Mouse (Mus musculus): ENCODE data around the gene Mrnip. TPM values are rescaled to one million over a fixed set of nuclear protein-coding genes. Genes with fewer than 3 reads are reported as not detected.

The Mrnip gene
- polyA plus RNA-seq, 1 experiment from 2014 or later: 12.8 TPM

DNA sequence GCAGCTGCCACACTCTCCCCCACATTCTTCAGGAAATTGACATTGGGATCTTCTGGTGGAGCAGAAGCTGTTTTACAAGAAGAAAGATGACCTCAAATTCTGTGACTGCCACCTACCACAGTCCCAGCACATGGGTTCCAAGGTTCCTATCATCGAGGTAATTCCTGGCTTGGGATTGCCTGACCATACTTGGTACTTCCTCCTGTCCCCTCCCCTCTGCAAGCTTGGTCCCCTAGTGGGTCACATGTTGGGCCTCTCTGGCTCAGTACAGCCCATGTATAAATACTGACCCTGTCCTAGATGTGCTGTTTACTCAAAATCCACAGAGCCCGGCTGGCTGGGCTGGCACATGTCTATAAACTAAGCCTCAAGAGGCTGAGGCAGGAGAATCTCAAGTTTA, 31.8 kb downstream of the Mrnip start:
- no peak for ATAC-seq (ENCODE audit: extremely low read depth, insufficient number of reproducible peaks, low FRiP score, low TSS enrichment)
- Histone ChIP-seq H3K36me3 (peaks cover 76% of the 10 kb centered on the region), H3K4me3 (no peak overlapping the region), H3K4me2 (no peak overlapping the region), H3K27ac (replicated peaks) (no peak overlapping the region), H3K9ac (no peak overlapping the region), H3K4me1 (peaks cover 21% of the 10 kb centered on the region), H3K27me3 (replicated peaks) (no peaks in the 10 kb centered on the region), H3K9me3 (no peaks in the 10 kb centered on the region)
- 81% methylated on average over 2 of the region's 2 CpGs for WGBS

DNA sequence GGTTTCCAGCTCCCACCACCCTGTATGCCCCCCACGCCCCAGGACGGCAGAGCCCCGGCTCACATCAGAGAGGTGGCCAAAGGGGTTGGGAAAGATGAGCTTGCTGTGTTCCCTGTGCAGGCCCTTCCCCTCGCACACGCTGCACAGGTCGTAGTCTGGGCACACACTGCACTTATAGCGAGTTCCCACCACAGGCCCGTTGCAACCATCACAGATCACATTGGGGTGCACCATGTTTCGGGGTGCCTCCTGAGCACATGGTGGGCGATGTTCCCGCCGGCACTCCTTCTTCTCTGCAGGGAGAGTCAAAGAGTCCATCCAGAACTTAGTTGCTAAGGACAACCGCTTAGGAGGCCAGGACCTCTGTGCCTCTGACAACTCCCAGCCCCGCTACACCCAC, 33.1 kb downstream of the Mrnip start:
- Histone ChIP-seq H3K4me2 (peak overlapping the region; percentile 87; the same call in 1 of the 2 replicates), H3K9ac (no peak overlapping the region), H3K4me1 (peaks cover 34% of the 10 kb centered on the region), H3K4me3 (peak overlapping the region; percentile 96), H3K36me3 (peaks cover 63% of the 10 kb centered on the region), H3K9me3 (no peaks in the 10 kb centered on the region), H3K27me3 (replicated peaks) (no peaks in the 10 kb centered on the region), H3K27ac (replicated peaks) (no peak overlapping the region)
- ATAC-seq (ENCODE audit: extremely low read depth, insufficient number of reproducible peaks, low FRiP score, low TSS enrichment): no peak
- WGBS: 94% methylated on average over 14 of the region's 14 CpGs

DNA sequence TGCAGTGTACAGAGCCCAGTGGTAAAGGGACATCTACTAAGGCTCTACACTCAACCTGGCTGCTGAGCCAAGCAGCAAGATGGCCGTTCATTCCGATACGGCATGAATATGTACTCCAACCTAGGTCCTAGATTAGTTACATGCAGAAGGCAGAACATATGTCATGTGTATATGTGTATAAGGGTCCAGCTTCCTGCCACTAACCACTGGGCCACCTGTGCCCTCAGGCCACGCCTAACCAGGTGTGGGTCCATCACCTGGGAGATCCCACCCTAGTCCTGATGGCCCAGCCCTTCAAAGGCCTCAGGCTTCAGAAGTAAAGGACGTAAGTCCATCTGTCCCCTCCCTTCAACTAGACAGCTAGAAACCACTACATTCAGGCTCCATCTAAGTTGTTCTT, 33.8 kb downstream of the Mrnip start:
- 89% methylated on average over 5 of the region's 5 CpGs for WGBS
- peak overlapping the region; percentile 87; the same call in 1 of the 2 replicates for H3K4me2 ChIP-seq
- no peak overlapping the region for H3K27ac ChIP-seq (replicated peaks)
- peaks cover 41% of the 10 kb centered on the region for H3K4me1 ChIP-seq
- H3K27me3 ChIP-seq (replicated peaks): no peaks in the 10 kb centered on the region
- ATAC-seq (ENCODE audit: extremely low read depth, insufficient number of reproducible peaks, low FRiP score, low TSS enrichment): no peak
- H3K36me3 ChIP-seq: peaks cover 56% of the 10 kb centered on the region
- peak overlapping the region; percentile 96 for H3K4me3 ChIP-seq
- H3K9ac ChIP-seq: 0 out of 2 replicates have a peak overlapping the region, but pooled peaks have one; percentile 19
- H3K9me3 ChIP-seq: no peaks in the 10 kb centered on the region

DNA sequence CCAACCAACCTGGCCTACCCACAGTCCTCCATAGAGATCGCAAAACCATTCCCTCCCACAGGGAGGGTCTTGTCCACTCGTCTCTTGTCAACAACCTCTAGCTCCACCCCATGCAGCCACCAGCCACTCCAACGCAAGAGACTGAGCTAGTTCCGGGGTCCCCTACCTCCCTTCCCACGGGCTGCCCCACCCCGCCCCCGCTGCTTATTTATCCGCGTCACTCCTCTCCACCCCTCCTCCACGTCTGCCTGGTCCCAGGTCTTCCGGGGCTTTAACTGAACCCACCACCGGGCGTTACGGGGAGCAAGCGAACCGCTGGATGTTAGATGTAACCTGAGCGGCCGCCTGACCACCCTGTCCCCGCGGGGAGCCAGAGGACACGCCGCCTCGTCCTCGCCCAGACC, 35.9 kb downstream of the Mrnip start:
- Histone ChIP-seq H3K9me3 (no peaks in the 10 kb centered on the region), H3K36me3 (peaks cover 35% of the 10 kb centered on the region), H3K27me3 (replicated peaks) (no peaks in the 10 kb centered on the region), H3K9ac (peak overlapping the region; percentile 98), H3K4me2 (peak overlapping the region; percentile 87), H3K4me1 (peaks cover 48% of the 10 kb centered on the region), H3K27ac (replicated peaks) (peak overlapping the region; percentile 99), H3K4me3 (peak overlapping the region; percentile 96)
- under 1% methylated on average over 24 of the region's 24 CpGs for WGBS
- peak; percentile 80 for ATAC-seq (ENCODE audit: extremely low read depth, insufficient number of reproducible peaks, low FRiP score, low TSS enrichment)

DNA sequence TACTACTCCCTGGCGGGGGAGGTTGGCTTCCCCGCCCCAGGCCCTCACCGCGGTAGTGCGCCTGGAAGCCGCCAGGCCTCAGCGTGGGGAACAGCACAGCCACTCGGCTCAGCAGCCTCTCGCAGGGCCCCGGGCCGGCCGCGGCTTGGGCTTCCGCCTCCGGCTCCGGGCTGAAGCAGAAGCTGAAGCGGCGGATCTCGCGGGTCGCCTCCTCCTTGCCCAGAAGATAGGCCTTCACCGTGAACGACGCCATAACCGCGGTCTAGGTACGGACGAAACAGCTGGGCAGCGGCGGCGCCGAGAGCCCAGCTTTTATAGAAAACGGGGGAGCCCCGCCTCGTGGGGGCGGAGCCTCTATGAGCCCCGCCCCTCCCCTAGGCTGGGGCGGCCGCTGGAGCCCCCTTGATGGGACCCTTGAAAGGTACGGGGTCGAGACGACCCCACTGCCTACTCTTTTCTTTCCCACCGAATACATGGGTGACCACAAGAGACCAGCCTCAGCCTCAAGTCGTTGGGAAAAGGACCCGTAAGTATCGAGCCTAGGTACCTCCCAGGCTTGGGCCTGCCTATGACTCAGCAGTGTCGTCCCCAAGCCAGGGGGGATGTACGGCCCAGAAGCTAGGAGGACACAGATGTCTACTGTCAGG, 36.4 kb downstream of the Mrnip start, which contains the start of the genes Sqstm1 and Mgat4b:
Gene Sqstm1 (minus strand): TSS at position 323 of the 647 bp plus-strand sequence.
Gene Mgat4b (plus strand): TSS at position 386 of the 647 bp plus-strand sequence.
- Histone ChIP-seq H3K27me3 (replicated peaks) (no peaks in the 10 kb centered on the region), H3K36me3 (peaks cover 30% of the 10 kb centered on the region), H3K4me1 (peaks cover 53% of the 10 kb centered on the region), H3K4me2 (peak within 1 kb of the TSS; percentile 87), H3K9me3 (no peaks in the 10 kb centered on the region), H3K4me3 (peak within 1 kb of the TSS; percentile 96), H3K27ac (replicated peaks) (peak within 1 kb of the TSS; percentile 99), H3K9ac (peak within 1 kb of the TSS; percentile 98)
- ATAC-seq (ENCODE audit: extremely low read depth, insufficient number of reproducible peaks, low FRiP score, low TSS enrichment): peak; percentile 54
- WGBS: under 1% methylated on average over 48 of the region's 48 CpGs

DNA sequence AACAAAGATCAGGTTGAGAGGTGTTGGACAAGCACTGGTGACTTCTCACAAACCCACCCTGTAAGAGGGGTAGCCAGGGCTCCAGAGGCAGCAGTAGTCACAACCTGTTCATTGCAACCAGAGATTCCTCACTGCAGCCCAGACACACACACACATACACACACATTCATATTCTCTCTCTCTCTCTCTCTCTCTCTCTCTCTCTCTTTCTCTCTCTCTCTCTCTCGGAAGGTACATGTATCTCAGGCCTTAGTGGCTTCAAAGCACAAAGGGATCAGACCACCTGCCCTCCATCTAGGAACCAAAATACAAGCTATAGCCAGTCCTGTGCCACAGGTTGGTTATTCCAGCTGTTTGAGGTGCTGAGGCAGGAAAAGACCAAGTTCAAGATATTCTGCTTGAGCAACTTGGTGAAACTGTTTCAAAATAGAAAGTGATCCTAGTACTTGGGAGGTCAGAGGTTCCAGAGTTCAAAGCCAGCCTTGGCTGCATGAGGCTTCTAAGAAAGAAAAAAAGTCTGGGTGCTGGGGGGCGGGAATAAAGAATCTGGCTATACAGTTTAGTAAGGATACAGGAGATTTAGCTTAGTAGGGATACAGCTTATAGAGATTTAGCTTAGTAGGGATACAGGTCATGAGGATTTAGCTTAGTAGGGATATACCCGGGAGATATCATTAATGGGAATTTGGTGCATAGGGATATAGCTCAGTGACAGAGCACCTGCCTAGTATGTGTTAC, 37.2 kb downstream of the Mrnip start:
- H3K27ac ChIP-seq (replicated peaks): peak overlapping the region; percentile 99
- H3K27me3 ChIP-seq (replicated peaks): no peaks in the 10 kb centered on the region
- H3K36me3 ChIP-seq: peaks cover 22% of the 10 kb centered on the region
- H3K4me1 ChIP-seq: peaks cover 62% of the 10 kb centered on the region
- peak overlapping the region; percentile 98 for H3K9ac ChIP-seq
- WGBS: 81% methylated on average over 3 of the region's 3 CpGs
- peak overlapping the region; percentile 87 for H3K4me2 ChIP-seq
- no peaks in the 10 kb centered on the region for H3K9me3 ChIP-seq
- H3K4me3 ChIP-seq: peak overlapping the region; percentile 96
- ATAC-seq (ENCODE audit: extremely low read depth, insufficient number of reproducible peaks, low FRiP score, low TSS enrichment): no peak

DNA sequence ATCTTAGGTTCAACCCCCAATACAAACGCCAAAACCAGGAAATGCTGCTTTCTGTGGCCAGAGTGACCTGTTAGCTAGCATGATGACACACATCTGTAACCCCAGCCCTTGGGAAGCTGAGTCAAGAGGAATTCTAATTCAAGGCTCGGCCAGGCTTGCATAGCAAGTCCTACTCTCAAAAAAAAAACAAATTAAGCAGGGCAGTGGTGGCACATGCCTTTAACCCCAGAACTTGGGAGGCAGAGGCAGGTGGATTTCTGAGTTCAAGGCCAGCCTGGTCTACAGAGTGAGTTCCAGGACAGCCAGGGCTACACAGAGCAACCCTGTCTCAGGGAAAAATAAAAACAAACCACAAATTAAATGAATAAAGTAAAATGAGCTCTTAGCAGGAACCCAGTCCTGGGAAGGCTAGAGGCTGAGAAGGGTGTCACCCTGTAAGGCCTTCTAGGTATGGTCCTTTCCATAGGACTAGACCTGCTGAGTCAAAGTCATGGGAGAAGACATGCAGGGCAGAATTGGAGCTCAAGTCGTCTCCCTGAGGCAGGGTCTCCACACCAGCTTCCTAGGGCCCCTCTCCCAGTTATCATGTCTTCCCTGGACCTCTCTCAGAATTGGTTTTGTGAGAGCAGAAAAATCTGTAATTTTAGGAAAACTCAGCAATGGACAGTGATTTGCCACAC, 38.0 kb downstream of the Mrnip start:
- Histone ChIP-seq H3K4me2 (peak overlapping the region; percentile 87), H3K27me3 (replicated peaks) (no peaks in the 10 kb centered on the region), H3K4me3 (peak overlapping the region; percentile 6), H3K36me3 (peaks cover 14% of the 10 kb centered on the region), H3K9ac (peak overlapping the region; percentile 72), H3K27ac (replicated peaks) (peak overlapping the region; percentile 83), H3K9me3 (no peaks in the 10 kb centered on the region), H3K4me1 (peaks cover 68% of the 10 kb centered on the region)
- WGBS: 77% methylated on average over 3 of the region's 3 CpGs
- no peak for ATAC-seq (ENCODE audit: extremely low read depth, insufficient number of reproducible peaks, low FRiP score, low TSS enrichment)

DNA sequence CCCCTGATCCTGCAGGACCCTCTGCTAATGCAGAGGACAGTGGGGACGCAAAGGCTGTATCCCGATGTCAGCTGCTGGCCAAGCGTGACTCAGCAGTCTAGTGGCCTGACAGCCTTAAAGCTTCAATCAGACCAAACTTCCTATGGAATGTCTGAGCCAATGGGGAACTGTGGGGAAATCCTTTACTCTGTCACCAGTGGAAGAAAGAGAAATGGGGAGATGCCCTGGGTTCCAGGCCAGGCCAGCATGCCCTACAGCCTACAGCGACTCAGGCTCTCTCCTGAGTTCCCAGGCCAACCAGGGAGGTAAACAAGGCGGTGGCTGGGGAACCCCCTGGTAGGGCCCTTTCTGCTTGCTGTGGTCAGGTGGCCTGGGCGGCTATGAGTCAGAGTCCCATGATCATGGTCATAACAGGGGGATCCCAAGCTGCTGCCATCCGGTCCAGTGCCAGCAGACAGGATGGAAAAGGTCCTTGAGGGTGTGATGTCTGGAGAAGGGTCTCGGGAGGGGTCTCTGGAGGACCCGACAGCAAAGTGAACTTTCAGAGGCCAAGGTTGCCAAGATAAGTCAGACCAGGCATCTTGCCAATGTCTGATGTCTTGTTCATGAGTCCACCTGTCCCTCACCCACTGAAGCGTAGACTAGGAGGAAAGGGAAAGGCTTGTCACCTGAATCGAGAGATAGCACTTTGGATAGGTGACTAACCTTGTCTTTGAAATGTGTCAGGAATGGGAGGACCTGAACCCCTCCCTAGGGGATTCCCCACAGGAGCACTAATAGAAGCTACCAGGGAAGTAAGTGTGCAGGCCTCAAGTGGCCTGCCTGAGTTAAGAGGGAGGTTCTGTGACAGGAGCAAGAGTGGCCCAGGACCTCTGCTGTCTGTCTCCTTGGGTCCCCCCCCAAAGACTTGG, 38.9 kb downstream of the Mrnip start:
- Histone ChIP-seq H3K4me2 (peak overlapping the region; percentile 87), H3K27me3 (replicated peaks) (no peaks in the 10 kb centered on the region), H3K27ac (replicated peaks) (peak overlapping the region; percentile 83), H3K4me3 (peak overlapping the region; percentile 5), H3K4me1 (peaks cover 66% of the 10 kb centered on the region), H3K9me3 (no peaks in the 10 kb centered on the region), H3K9ac (peak overlapping the region; percentile 72), H3K36me3 (peaks cover 5% of the 10 kb centered on the region)
- WGBS: 30% methylated on average over 11 of the region's 11 CpGs
- peak; percentile 58 for ATAC-seq (ENCODE audit: extremely low read depth, insufficient number of reproducible peaks, low FRiP score, low TSS enrichment)

DNA sequence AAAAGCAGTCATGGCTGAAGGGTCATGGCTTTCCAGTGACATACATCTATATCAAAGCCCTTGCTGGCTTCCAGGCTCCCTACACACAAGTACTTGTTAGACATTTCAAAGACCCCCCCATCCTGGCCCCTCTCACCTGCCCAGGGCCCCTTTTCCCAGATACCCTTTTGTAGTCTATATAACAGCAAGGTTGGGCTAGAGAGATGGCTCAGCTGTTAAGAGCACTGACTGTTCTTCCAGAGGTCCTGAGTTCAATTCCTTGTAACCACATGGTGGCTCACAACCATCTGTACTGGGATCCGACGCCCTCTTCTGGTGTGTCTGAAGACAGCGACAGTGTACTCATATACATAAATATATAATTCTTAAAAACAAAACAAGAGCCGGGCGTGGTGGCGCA, 40.4 kb downstream of the Mrnip start:
- H3K4me1 ChIP-seq: peaks cover 54% of the 10 kb centered on the region
- no peak overlapping the region for H3K4me2 ChIP-seq
- H3K4me3 ChIP-seq: no peak overlapping the region
- no peak overlapping the region for H3K27ac ChIP-seq (replicated peaks)
- 88% methylated on average over 6 of the region's 6 CpGs for WGBS
- H3K9ac ChIP-seq: no peak overlapping the region
- no peaks in the 10 kb centered on the region for H3K27me3 ChIP-seq (replicated peaks)
- no peaks in the 10 kb centered on the region for H3K36me3 ChIP-seq
- no peak for ATAC-seq (ENCODE audit: extremely low read depth, insufficient number of reproducible peaks, low FRiP score, low TSS enrichment)
- H3K9me3 ChIP-seq: no peaks in the 10 kb centered on the region

DNA sequence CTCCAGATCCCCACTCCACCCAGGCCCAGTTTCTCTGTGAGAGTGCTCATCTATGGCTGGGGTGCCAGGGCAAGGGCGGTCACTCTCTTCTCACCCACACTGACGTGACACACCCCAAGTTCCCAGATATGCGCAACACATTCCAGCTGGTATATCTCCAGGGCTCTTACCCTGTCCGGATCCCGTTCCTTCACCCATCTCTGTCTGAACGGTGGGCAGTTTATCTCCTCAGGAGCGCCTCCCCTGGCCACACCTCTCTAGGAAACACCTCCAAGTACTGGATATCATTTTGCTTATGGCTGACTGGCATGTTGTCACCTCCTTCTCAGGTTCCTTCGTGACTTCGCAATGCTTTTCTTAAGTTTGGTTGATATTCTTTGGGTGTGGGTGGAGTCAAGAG, 41.4 kb downstream of the Mrnip start:
- H3K9ac ChIP-seq: no peak overlapping the region; the same call in 1 of the 2 replicates
- no peak overlapping the region for H3K27ac ChIP-seq (replicated peaks)
- H3K4me2 ChIP-seq: peak overlapping the region; percentile 51
- H3K27me3 ChIP-seq (replicated peaks): no peaks in the 10 kb centered on the region
- H3K4me1 ChIP-seq: peaks cover 54% of the 10 kb centered on the region
- H3K9me3 ChIP-seq: no peaks in the 10 kb centered on the region
- WGBS: 13% methylated on average over 9 of the region's 9 CpGs
- ATAC-seq (ENCODE audit: extremely low read depth, insufficient number of reproducible peaks, low FRiP score, low TSS enrichment): no peak
- peak overlapping the region; percentile 14 for H3K4me3 ChIP-seq
- H3K36me3 ChIP-seq: no peaks in the 10 kb centered on the region
